ENCODE assay signal across 9 mouse cellular contexts in the genomic region with DNA sequence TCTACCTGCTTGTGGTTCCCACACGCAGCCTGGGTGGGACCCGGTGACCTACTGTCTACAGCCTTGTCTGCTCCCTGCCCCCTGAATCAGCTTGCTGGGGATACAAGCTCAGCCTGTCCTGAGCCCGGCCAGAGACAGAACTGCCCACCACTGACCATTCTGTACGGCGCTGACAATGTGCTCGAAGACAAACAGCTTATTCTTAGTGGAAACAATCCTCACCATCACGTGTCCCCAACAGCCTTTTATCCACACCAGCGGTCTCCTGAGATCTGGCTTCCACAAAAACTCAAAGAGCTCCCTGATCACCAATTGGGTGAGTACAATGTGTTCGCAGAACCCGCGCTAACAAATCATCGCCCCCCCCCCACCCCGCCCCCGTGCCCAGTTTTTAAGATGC. TPM values are rescaled to one million over a fixed set of nuclear protein-coding genes. Genes with fewer than 3 reads are reported as not detected.
A peak's percentile ranks its signal among the peaks of the same experiment; 100 is the strongest.
DNase-seq lines count a peak whose midpoint lies in the region; ATAC-seq and TF ChIP-seq lines count a peak whose summit lies in the region.
"Had no signal": no experiment of that assay in that cellular context is flagged by ENCODE, and none has a peak within 500 bp of the region (broad histone marks: within the 10 kb centered on the region; RNA-seq: fewer than 3 reads in every experiment).

No protein-coding gene starts in this region.

- ATAC-seq in stomach, embryonic 15.5 days (ENCODE audit: insufficient read depth, low FRiP score, low read depth), result no peak
- no peak for ATAC-seq in stomach, postnatal 0 days (ENCODE audit: low FRiP score, low TSS enrichment)
- no peak for ATAC-seq in liver, postnatal 0 days

- no peak overlapping the region for H3K9ac ChIP-seq in stomach, embryonic 15.5 days
- H3K9ac ChIP-seq in stomach, postnatal 0 days (ENCODE audit: low read length), result no peak overlapping the region
- H3K9ac ChIP-seq in liver, postnatal 0 days (replicated peaks), result no peak overlapping the region

- no peak overlapping the region for H3K4me3 ChIP-seq in stomach, embryonic 15.5 days (replicated peaks)
- no peak overlapping the region for H3K4me3 ChIP-seq in stomach, postnatal 0 days (ENCODE audit: low read depth, low read length)
- H3K4me3 ChIP-seq in hindbrain, embryonic 10.5 days, result peak overlapping the region; percentile 85
- 0 out of 2 replicates have a peak overlapping the region, but pooled peaks have one; percentile 68 for H3K4me3 ChIP-seq in liver, postnatal 0 days (ENCODE audit: low read depth, low read length)

- DNase-seq in stomach, postnatal 0 days (ENCODE audit: low spot score), result no peak
- DNase-seq in hindbrain, embryonic 10.5 days (ENCODE audit: low spot score), result peak; percentile 62
- DNase-seq in liver, postnatal 0 days, result peak; percentile 13
- no peak for DNase-seq in left cerebral cortex, adult 8-10 months (ENCODE audit: low spot score in 2 of 2)
- DNase-seq in ovary, postnatal 10 days (ENCODE audit: low spot score), result no peak
- DNase-seq in left cerebral cortex, postnatal 36 days (ENCODE audit: low spot score in 2 of 2), result no peak
- DNase-seq: cerebellum, adult 2 months had no signal

- H3K4me2 ChIP-seq in stomach, embryonic 15.5 days, result 0 out of 2 replicates have a peak overlapping the region, but pooled peaks have one; percentile 2
- no peak overlapping the region for H3K4me2 ChIP-seq in stomach, postnatal 0 days (replicated peaks; ENCODE audit: low read depth)
- peak overlapping the region; percentile 94; the same call in 1 of the 2 replicates for H3K4me2 ChIP-seq in liver, postnatal 0 days (ENCODE audit: low read depth, low read length)

- no peak for TF ChIP-seq EP300 in stomach, postnatal 0 days (optimal IDR thresholded peaks at IDR 0.05)
- TF ChIP-seq EP300 in liver, postnatal 0 days (IDR thresholded peaks at IDR 0.05; ENCODE audit: low read depth), result no peak

- H3K9me3 ChIP-seq in stomach, embryonic 15.5 days, result no peaks in the 10 kb centered on the region
- no peaks in the 10 kb centered on the region for H3K9me3 ChIP-seq in stomach, postnatal 0 days (ENCODE audit: control insufficient read depth, low read length)
- H3K9me3 ChIP-seq in hindbrain, embryonic 10.5 days, result no peaks in the 10 kb centered on the region
- no peaks in the 10 kb centered on the region for H3K9me3 ChIP-seq in liver, postnatal 0 days (ENCODE audit: low read length)

- intact Hi-C loops in left cerebral cortex, postnatal 36 days (cut with DNase I), result no loop called here

- no peaks in the 10 kb centered on the region for H3K36me3 ChIP-seq in stomach, embryonic 15.5 days
- no peaks in the 10 kb centered on the region for H3K36me3 ChIP-seq in stomach, postnatal 0 days (ENCODE audit: control insufficient read depth, insufficient read depth, low read length)
- H3K36me3 ChIP-seq in hindbrain, embryonic 10.5 days, result 0 out of 2 replicates have a peak, but pooled peaks cover 8% of the 10 kb centered on the region
- no peaks in the 10 kb centered on the region for H3K36me3 ChIP-seq in liver, postnatal 0 days (replicated peaks; ENCODE audit: insufficient read depth, low read length)

- WGBS in stomach, embryonic 15.5 days, result 48% methylated on average over 14 of the region's 14 CpGs
- 56% methylated on average over 14 of the region's 14 CpGs for WGBS in stomach, postnatal 0 days
- 12% methylated on average over 14 of the region's 14 CpGs for WGBS in hindbrain, embryonic 10.5 days
- WGBS in liver, postnatal 0 days (ENCODE audit: insufficient replicate concordance), result 63% methylated on average over 14 of the region's 14 CpGs

- peaks cover 30% of the 10 kb centered on the region for H3K27me3 ChIP-seq in stomach, embryonic 15.5 days (replicated peaks)
- 0 out of 2 replicates have a peak, but pooled peaks cover 3% of the 10 kb centered on the region for H3K27me3 ChIP-seq in stomach, postnatal 0 days (ENCODE audit: control insufficient read depth, insufficient read depth, low read length)
- H3K27me3 ChIP-seq in hindbrain, embryonic 10.5 days (ENCODE audit: insufficient read depth, poor library complexity, severe bottlenecking), result peaks cover 10% of the 10 kb centered on the region; the same call in 1 of the 2 replicates
- peaks cover 19% of the 10 kb centered on the region for H3K27me3 ChIP-seq in liver, postnatal 0 days (ENCODE audit: insufficient read depth, low read length)

- peaks cover 13% of the 10 kb centered on the region for H3K4me1 ChIP-seq in stomach, embryonic 15.5 days
- H3K4me1 ChIP-seq in stomach, postnatal 0 days (replicated peaks; ENCODE audit: control insufficient read depth, insufficient read depth), result no peaks in the 10 kb centered on the region
- peaks cover 35% of the 10 kb centered on the region for H3K4me1 ChIP-seq in hindbrain, embryonic 10.5 days (replicated peaks)
- peaks cover 14% of the 10 kb centered on the region for H3K4me1 ChIP-seq in liver, postnatal 0 days (ENCODE audit: insufficient read depth)

- no peak overlapping the region for H3K27ac ChIP-seq in stomach, embryonic 15.5 days
- H3K27ac ChIP-seq in stomach, postnatal 0 days (replicated peaks), result no peak overlapping the region
- H3K27ac ChIP-seq in hindbrain, embryonic 10.5 days, result peak overlapping the region; percentile 92
- no peak overlapping the region for H3K27ac ChIP-seq in liver, postnatal 0 days (ENCODE audit: low read depth)
- H3K27ac ChIP-seq: layer of hippocampus, adult 2 months had no signal

- TF ChIP-seq CTCF in stomach, postnatal 0 days (IDR thresholded peaks at IDR 0.05; ENCODE audit: low read depth), result no peak
- TF ChIP-seq CTCF in liver, postnatal 0 days (IDR thresholded peaks at IDR 0.05; ENCODE audit: low read depth), result no peak

RNA-seq across cellular contexts. Expression of gene Emilin2, which starts 2.6 kb away (rescaled TPM):
- polyA plus RNA-seq in stomach, embryonic 15.5 days (2015; fragmentation: Nextera tagmentation; extraction: Ambion mirVana), result 4.7 and 5.9 TPM in 2 replicates
- polyA plus RNA-seq in stomach, postnatal 0 days (2015; fragmentation: Nextera tagmentation; extraction: Ambion mirVana), result 1.4 TPM in 2 replicates
- 20.2 and 26.3 TPM in 2 replicates for polyA plus RNA-seq in hindbrain, embryonic 10.5 days (2016; fragmentation: Nextera tagmentation; extraction: Ambion mirVana)
- 10.0 and 12.0 TPM in 2 replicates for polyA plus RNA-seq in liver, postnatal 0 days (2015; fragmentation: Nextera tagmentation; extraction: Ambion mirVana)
- total RNA-seq in left cerebral cortex, adult 8-10 months (2022), result 1 to 10 TPM; 2.6 to 5.2 (median 3.7) TPM
- 1 to 10 TPM; 1.7 to 3.2 TPM for total RNA-seq in left cerebral cortex, postnatal 36 days (2021)

Comparison
In these comparisons a context has a peak if more than half of its experiments do, and no peak if none do; other contexts are left out.
1. H3K4me3 ChIP-seq: peak in hindbrain, embryonic 10.5 days (single experiment) and liver, postnatal 0 days (single experiment); none in stomach, embryonic 15.5 days (single experiment) and stomach, postnatal 0 days (single experiment).
2. DNase-seq: peak in hindbrain, embryonic 10.5 days (single experiment) and liver, postnatal 0 days (single experiment); none in stomach, postnatal 0 days (single experiment), left cerebral cortex, adult 8-10 months (0 of 2), ovary, postnatal 10 days (single experiment) and left cerebral cortex, postnatal 36 days (0 of 2).